ENCODE assay signal across 19 mouse cellular contexts in genomic region chr10:20770418-20770888, GRCm38 (mm10).
"Had no signal": no experiment of that assay in that cellular context is flagged by ENCODE, and none has a peak within 500 bp of the region (broad histone marks: within the 10 kb centered on the region; RNA-seq: fewer than 3 reads in every experiment).

No protein-coding gene starts in this region.

- H3K9ac ChIP-seq: intestine, embryonic 15.5 days; liver, embryonic 12.5 days; liver, embryonic 15.5 days; neural tube, embryonic 13.5 days had no signal

- H3K36me3 ChIP-seq: intestine, embryonic 15.5 days; liver, embryonic 12.5 days; liver, embryonic 15.5 days; midbrain, embryonic 10.5 days; midbrain, embryonic 13.5 days; neural tube, embryonic 13.5 days had no signal

- H3K4me2 ChIP-seq: intestine, embryonic 15.5 days; liver, embryonic 12.5 days; liver, embryonic 15.5 days; midbrain, embryonic 13.5 days; neural tube, embryonic 13.5 days had no signal

- H3K27ac ChIP-seq: intestine, embryonic 15.5 days; layer of hippocampus, adult 2 months; liver, embryonic 12.5 days; liver, embryonic 15.5 days; midbrain, embryonic 10.5 days; midbrain, embryonic 13.5 days; neural tube, embryonic 13.5 days; stomach, postnatal 0 days had no signal

- H3K4me1 ChIP-seq: intestine, embryonic 15.5 days; liver, embryonic 12.5 days; midbrain, embryonic 10.5 days had no signal

- H3K27me3 ChIP-seq: intestine, embryonic 15.5 days; liver, embryonic 12.5 days; liver, embryonic 15.5 days; megakaryocyte, embryonic 14.5 days; midbrain, embryonic 13.5 days; neural tube, embryonic 13.5 days had no signal

- H3K9me3 ChIP-seq: intestine, embryonic 15.5 days; liver, embryonic 12.5 days; liver, embryonic 15.5 days; megakaryocyte, embryonic 14.5 days; midbrain, embryonic 10.5 days; midbrain, embryonic 13.5 days; neural tube, embryonic 13.5 days had no signal

- ATAC-seq: intestine, embryonic 15.5 days; liver, embryonic 12.5 days; midbrain, embryonic 16.5 days had no signal

- H3K4me3 ChIP-seq: intestine, embryonic 15.5 days; layer of hippocampus, adult 2 months; liver, embryonic 12.5 days; liver, embryonic 15.5 days; megakaryocyte, embryonic 14.5 days; midbrain, embryonic 10.5 days; midbrain, embryonic 13.5 days; myocyte; neural tube, embryonic 13.5 days had no signal

- DNase-seq: layer of hippocampus, adult 9-11 months; lung, adult 18-20 months; lung, postnatal 14 days; lung, postnatal 4 days; right cerebral cortex, postnatal 25 days; thymus, adult 2 months; thymus, postnatal 14 days; thymus, postnatal 4 days had no signal
